Mouse (Mus musculus): ENCODE results near the gene Cebpb.
A peak's percentile ranks its signal among the peaks of the same experiment; 100 is the strongest.
"Not testable (repeated sequence)": the region's sequence is repeated elsewhere in the genome, so short reads cannot be mapped to it uniquely, and the experiment has no call there.

Gene Cebpb

DNA sequence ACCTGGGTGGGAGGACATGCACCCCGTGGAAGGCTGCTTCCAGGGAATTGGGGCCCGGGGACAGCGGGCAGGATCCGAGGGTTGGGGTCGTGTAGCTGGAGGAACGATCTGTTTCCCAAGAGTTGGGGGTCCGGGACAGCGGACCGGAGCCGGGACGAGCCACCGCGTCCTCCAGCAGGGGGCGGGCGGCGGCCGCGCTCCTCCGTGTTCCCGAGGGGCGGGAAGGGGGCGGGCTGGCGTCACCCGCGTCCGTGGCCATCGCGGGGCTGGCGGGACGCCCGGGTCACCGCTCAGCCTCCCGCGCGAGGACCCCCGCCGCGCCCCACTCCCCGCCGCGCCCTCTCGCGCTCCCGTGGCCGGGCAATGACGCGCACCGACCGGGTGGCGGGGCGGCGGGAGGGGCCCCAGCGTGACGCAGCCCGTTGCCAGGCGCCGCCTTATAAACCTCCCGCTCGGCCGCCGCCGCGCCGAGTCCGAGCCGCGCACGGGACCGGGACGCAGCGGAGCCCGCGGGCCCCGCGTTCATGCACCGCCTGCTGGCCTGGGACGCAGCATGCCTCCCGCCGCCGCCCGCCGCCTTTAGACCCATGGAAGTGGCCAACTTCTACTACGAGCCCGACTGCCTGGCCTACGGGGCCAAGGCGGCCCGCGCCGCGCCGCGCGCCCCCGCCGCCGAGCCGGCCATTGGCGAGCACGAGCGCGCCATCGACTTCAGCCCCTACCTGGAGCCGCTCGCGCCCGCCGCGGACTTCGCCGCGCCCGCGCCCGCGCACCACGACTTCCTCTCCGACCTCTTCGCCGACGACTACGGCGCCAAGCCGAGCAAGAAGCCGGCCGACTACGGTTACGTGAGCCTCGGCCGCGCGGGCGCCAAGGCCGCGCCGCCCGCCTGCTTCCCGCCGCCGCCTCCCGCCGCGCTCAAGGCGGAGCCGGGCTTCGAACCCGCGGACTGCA is at the start of gene Cebpb:
Cebpb (plus strand) TSS at position 418 of the 954 bp plus-strand sequence.
- peak; percentile 62 for DNase-seq (ENCODE audit: low read depth)

DNA sequence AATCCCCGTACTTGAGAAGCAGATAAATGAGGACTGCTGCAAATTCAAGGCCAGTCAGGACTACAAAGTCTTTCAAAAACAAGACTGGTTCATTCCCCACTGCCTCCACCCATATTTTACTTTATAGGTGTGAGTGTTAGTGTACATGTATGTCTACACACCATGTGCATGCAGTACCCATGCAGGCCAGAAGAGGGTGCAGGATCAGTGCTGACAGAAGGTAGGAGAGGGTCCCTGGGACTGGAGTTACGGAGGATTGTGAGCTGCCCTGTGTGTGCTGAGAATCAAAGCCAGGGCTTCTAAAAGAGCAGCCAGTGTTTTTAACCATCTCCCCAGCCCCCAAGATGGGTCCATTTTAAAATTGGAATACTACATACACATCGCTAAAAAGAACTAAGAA is 48.4 kb upstream of the Cebpb start:
- no peak for DNase-seq (ENCODE audit: low read depth)

DNA sequence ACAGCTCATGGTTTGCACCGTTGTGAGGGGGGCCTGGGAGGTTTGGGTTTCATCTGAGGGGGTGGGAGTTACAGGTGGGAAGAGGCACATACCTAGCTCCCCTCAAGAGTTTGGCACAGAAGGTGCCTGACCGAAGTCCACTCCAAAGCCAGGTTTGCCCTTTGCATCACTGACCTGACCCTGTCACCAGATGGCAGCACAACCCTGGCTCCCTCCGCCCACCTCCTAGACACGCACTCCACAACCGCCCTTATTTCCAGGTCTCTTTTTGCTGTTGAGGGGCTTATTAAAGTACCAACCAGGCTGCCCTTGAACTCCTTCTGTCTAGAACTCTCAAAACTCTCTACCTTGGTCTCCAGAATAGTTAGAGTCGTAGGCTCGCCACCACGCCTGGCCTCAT is 47.4 kb upstream of the Cebpb start:
- no peak for DNase-seq (ENCODE audit: low read depth)

DNA sequence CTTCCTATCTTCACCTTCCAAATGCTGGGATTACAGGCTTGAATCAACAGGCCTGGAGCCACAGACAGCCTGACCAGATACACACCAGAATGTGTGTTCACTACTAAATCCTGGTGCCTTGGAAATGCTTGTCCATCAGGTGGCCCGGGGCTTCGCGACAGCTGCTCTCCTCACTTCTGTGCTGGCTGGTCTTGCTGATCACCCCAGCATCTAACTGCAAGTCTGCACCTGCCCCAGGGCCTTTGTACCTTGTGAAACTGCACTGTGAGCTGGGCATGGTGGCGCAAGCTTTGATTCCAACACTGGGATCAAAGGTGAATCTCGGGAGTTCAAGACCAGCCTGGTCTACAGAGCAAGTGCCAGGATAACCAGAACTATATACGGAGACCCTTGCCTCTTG is 46.6 kb upstream of the Cebpb start:
- DNase-seq (ENCODE audit: low read depth) = no peak

DNA sequence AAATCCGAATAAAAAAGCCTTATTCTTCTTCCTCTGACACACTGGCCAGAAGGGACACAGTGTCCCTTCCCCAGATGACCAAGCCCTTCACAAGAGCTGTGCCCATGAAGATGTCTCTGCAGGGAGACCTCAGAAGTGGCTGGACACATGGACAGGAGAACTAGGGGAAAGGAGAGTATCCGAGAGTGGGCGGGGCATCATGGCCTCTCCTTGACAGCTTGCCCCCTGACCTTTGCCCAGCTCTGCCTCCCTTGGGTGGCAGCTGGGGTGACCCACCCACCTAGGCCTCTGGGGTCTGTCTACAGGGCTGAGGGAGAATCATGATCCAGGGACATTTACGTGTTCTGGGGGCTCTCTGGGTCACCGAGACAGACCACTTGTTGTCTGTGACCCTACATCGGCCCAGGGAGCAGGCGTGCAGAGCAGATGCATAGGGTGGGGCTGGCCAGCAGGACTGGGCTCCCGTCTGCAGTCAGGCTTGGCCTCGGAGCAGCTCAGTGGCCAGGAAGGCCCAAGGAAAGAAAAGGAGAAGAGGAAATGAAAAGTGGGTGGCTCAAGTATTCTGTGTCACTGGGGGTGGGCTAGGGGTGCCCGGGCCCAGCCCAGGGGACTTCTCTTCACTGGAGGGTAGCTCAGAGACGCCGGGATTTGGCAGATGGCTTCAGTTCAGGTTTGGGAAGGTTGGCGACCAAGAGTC is 45.2 kb upstream of the Cebpb start:
- DNase-seq (ENCODE audit: low read depth) = not testable (repeated sequence)

DNA sequence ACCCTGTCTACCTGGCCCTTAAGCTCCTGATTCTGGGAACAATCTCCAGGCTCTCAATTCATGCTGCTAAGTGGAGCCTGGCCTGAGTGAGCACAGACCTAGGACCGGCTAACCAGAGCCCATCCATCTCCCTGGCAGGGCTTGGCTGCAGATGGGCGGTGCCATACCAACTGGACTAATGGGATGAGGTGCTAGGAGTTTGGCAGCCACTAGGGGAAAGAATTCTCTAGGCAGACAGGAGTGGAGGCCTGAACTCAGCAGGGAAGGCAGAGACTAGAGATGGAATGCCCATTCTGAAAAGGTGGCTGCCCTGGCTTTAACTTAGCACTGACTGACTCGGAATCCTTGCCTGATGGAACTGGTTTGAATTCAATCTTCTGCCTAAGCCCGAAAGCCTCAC is 42.3 kb upstream of the Cebpb start:
- no peak for DNase-seq (ENCODE audit: low read depth)

DNA sequence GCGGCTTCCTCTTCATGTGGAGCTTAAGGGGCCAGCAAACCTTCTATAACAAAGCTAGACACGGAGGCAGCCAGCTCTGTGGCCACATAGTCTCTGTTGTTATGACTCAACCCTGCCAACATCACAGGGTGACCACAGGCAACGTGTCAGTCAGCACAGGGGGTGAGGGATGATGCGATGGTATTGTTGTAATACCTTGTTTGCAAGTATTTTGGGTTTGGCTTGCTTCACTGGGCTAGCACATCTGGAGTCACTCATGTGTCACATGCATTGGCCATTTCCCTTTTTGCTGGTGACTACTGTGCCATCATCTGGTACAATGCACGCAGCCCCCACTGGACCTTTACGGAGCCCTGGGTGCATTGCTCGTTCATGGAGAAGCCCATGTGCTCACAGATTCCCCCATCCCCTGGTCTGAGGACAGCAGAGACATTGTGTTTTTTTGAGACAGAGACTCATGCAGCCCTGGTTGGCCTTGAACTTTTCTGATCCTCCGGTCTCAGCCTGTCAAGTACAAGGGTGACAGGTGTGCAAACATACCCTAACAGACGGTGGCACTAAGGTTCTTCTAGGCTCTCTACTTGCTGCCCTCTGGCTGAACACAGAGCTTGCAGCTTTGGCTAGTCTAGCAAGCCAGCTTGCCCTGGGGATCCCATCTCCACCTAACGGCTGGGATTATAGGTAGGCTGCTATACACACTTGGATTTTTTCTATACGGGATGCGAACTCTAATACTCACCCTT is 39.3 kb upstream of the Cebpb start:
- DNase-seq (ENCODE audit: low read depth) = peak; percentile 29

DNA sequence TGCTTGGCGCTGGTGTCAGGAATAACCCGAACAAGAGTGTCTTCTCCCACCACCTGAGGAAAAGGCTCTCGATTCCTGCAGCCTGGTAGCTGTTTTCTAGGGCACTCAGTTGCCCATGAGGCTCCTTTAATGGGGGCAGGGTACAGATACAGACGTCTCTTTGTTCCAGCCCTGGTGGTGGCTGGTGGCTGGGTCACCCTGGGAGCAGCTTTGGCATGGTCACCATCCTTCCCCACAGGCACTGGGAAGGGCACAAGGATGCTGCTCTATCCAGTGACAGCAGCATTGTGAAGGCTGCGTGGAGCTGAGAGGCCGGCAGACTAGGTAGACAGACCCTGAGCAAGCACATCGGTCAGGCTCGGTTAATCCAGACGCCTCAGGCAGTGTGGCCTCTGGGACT is 37.1 kb upstream of the Cebpb start:
- no peak for DNase-seq (ENCODE audit: low read depth)

DNA sequence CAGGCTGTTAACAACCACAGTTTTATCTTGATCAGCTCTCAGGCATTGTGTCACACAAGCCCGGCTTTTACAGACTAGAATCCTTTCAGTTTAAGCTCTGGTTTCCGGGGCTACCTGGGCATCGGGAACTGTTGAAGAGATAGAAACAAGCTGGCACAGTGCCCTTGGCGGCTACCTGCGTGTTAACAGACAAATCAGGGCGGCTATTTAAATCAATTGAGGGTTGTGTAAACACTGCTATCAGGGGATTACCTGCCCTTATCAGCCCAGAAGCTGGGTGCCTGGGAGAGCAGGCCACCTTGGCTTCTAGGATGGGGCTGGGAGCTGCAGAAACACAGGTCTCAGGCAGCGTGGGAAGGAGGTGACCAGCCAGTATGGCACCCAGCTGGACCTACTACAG is 36.0 kb upstream of the Cebpb start:
- no peak for DNase-seq (ENCODE audit: low read depth)

DNA sequence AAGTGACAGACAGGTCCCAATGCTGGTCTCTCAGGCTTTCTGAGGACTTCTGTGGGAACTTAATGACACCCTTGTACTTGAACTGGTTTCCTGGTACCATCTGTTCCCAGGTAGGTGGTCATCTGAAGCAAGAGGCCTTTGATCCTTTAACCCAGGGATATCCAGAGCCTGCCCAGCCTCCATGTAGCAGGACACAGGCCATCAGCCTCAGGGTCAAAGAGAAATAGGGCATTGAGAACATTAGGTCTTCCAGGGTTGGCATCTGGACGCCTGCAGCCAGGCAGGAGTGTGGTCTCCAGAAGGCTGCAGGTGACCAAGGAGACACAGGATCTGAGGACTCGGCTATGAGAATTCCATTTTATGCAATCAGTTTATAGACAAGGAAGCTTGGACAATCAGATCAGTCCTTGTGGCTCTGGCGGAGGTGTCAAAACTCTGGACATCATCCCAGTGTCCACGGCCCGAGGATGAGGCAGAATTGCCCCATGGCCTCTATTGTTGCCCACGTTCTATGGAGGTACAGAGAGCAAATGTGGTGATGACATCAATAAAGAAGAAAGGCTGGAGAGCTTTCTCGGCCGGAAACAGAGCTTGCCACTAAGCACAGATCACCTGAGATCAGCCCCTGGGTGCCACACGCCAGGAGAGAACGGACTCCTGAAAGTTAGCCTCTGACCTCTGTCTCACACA is 33.7 kb upstream of the Cebpb start:
- DNase-seq (ENCODE audit: low read depth) = no peak

DNA sequence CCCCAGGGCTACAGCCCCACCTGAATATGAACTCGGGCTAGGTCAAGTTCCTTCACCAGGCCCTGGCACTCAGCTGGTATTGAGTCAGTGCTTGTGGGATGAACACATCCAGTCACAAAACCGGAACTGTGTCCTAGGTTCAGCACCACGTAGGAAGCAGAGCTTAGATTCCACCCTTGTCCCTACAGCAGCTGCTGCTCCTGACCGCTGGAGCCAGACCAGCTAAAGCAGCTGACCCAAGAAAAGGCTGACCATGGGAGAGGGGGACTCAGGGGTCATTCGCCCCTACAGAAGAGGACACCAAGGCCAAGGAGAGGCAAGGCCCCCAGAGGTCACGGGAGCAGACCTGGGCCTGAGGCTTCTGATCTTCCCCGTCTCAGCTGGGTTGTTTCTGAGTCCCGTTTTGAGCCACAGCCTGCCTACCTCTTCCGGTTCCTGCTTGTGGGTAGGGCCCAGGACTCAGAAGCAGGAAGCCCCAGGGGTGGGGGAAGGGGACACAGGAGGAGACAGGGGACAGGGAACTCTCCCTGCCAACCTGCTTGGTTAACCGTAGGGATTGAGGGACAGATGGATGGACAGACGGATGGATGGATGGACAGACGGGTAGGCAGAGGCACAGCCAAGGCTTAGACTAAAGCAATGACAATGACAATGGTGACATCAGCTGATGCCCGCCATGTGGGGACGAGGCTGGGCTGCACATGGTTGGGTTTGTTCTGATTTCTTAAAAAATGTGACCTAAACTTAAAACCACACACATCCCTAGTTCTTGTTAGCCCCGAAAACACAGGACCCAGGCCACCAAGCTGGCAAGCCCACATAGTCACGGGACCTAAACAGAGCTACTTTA is 31.9 kb upstream of the Cebpb start:
- no peak for DNase-seq (ENCODE audit: low read depth)

DNA sequence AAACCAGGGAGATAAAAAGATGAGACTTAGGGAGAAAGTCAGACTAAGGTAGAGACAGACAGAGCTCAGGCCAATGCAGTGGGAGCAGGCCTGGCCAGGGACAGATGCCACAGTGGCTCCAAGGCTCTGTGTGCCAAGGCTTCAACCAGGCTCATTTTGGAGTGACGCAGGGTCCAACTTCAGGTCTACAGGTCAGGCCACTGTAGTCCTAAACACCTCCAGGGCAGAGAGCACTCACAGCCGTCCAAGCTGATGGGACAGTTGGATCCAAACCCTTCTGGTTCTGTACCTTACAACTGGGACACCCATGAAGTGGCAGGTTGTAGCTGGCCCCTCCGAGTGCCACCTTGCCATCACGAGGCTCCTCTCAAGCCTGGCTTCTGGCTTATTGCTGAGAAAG is 30.7 kb upstream of the Cebpb start:
- DNase-seq (ENCODE audit: low read depth) = no peak

DNA sequence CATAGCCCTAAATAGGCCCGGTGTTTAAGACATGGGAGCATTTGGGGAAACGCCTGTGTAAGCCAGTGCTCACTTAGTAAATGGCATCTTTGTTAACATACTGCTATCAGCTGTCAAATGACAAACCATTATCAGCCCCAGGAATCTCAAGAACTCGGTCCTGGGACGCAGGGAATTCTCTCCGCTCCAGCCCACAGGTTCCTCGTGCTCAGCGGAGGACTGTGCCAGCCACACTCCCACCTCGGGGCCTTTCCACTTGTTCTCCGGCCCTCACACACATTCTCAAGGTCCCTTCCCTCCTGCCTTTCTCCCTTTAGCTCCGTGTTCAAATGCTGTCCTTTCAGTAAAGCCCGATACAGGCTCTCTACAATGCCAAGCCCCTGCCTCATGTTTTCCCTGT is 30.0 kb upstream of the Cebpb start:
- DNase-seq (ENCODE audit: low read depth) = no peak

DNA sequence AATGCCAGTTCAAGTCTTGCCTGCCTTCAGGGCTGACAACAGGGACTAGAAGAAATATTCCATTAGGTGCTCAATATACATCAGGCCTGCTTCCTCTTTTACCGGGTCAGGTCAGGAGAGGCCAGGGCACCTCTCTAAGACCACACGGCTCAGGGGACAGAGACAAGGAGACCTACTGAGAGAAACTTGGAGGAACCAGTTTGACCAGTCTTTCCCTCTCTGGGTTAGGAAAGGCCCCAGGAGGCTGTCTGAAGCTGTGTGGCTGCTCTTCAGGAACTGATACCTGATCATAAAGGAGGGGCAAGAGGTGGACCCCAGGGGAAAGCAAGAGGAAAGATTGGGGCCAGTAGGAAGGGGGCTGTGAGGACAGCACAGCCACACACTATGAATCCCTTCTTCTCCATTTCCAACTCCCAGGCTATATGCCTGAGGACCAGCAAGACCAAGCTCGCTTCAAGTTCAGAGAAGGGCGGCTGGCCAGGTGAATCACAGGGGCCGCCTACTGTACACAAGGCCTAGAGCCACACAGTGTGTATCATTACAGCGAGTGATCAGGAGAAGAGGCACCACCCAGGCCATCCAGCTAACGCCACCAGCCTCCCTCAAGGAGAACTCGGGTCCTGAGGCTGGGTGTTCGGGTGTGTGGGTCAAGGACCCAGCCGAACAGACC is 29.4 kb upstream of the Cebpb start:
- no peak for DNase-seq (ENCODE audit: low read depth)

DNA sequence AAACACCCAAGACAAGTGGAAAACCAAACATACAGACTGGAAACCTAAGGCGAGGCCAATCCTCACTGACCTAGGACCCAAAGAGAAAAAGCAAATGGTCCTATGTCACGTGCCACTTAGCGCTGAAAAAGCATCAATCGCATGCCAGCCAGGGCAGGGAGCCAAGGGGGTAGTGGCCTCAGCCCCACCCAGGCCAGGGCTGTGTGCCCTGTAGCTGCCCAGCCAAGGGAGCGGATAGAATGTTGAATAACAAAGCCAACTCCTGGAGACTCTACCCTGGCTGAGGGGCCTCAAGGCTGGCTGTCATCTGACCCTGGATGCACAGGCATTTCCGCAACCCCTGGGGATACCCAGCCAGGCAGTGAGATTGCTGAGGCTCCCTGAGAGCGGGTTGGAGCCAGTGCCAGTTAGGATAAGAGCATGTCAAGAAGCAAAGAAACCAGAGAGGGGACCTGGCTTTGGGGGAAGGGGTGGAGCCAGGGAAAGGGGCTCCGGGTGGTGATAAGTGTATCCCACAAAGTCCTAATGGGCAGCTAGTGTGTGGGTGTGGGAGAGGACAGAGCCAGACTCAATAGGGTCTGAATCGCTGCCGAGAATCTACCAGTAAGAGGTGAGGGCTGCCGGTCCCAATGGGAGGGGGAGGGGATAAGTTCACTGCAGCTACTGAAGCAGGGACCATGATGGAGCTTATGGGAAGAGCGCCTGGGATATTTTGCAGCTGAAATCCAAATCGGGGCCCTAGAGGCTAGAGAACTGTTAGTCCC is 28.7 kb upstream of the Cebpb start:
- no peak for DNase-seq (ENCODE audit: low read depth)

DNA sequence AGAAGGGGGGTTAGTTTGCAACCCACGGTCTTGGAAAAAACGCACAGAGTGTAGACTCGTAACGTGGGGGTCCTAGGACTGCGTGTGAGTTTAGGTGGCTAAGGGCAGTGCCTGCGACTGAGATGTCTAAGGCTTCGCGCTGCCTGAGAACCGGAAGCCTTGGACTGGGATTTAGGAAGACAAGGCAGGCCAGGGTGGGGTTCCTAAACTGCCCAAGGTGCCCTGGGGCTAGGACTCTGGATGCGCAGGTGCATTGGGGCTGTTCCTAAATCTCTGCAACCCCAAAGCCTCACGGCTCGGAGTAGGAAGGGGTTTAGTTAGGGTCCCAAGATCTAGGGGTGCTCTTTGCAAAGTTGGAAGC is 28.1 kb upstream of the Cebpb start:
- DNase-seq (ENCODE audit: low read depth) = no peak

DNA sequence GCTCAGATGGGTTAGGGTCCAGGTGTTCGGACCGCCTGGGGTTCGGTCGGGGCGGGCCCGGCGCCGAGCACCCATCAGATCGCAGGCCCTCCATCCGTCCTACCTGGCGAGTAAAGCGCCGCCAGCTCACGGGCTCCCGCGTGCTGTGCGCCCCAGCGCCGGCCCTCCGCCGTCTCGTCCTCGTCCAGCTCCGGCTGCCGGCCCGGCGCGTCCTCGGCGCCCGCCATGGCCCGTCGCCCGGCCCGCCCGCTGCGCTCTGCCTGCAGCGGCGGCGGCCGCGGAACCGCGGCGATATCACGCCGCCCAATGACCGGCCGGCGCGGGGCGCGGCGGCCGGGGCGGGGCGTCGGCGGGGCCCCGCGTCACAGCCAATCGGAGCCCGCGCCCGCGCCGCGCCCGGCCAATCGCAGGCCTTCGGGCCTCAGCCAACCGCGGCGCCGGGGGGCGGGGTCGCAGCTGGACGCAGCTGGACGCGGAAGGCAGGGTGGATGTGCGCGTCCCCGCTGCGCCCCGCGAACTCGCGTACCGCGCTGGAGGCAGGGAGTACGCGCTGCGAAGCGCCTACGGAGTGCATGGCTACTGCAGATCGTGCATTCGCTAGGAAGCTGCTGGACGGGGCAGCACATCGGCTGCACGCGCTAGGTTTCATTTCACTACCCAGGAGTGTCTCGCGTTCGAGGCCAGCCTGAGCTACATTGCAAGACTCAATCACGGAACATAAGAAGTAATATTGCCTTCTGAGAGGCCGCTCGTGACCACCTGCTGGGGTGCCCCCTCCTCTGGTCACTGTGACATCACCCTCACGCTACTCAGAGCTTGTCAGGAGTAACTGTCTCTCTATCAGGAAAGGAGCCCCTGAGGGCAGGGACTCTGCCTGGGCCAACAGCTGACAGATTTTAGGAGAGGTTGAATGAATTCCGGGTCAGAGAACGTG is 27.2 kb upstream of the Cebpb start, which contains the start of gene Gm20431:
Gm20431 (minus strand) TSS at position 227 of the 934 bp plus-strand sequence.
- DNase-seq (ENCODE audit: low read depth) = peak; percentile 64

DNA sequence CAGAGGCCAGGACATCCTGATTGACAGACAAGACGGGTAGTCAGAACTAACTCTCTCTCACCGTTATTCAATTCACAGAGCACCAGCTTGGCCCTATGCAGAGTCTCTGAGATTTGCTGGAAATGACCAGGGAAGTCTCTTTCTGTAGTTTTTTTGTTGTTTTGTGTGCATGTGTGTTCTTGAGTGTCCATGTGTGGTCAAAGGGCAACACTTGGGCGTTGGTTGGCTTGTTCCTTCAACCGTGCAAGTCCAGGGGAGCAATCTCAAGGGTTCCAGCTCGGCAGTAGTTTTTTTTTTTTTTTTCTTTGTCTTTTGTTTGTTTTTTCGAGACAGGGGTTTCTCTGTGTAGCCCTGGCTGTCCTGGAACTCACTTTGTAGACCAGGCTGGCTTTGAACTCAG is 26.0 kb upstream of the Cebpb start:
- no peak for DNase-seq (ENCODE audit: low read depth)
